Mouse (Mus musculus): ENCODE measurements around the gene Zfp629.
"Not testable (repeated sequence)": the region's sequence is repeated elsewhere in the genome, so short reads cannot be mapped to it uniquely, and the experiment has no call there.

Zfp629 gene

GRCm38 (mm10) chr7:127626471-127626870, 10.9 kb upstream of the Zfp629 start:
- Histone ChIP-seq H3K9me3 (ENCODE audit: low read length) (peaks cover 55% of the 10 kb centered on the region), H3K4me1 (replicated peaks; ENCODE audit: low read depth, low read length) (no peaks in the 10 kb centered on the region), H3K36me3 (ENCODE audit: insufficient read depth, low read length) (no peaks in the 10 kb centered on the region), H3K27me3 (ENCODE audit: insufficient read depth, low read length) (no peaks in the 10 kb centered on the region), H3K4me3 (replicated peaks; ENCODE audit: low read length) (peak overlapping the region; percentile 17; the same call in 1 of the 2 replicates)
- TF ChIP-seq NANOG (IDR thresholded peaks at IDR 0.05; ENCODE audit: borderline replicate concordance, low read length): no peak
- no peak for TF ChIP-seq POU5F1 (IDR thresholded peaks at IDR 0.05; ENCODE audit: borderline replicate concordance, low read length)
- TF ChIP-seq CTCF (conservative IDR thresholded peaks at IDR 0.05; ENCODE audit: low read length): no peak

- H3K27me3 ChIP-seq (ENCODE audit: insufficient read depth, low read length): no peaks in the 10 kb centered on the region
- H3K36me3 ChIP-seq (ENCODE audit: insufficient read depth, low read length): no peaks in the 10 kb centered on the region
- no peaks in the 10 kb centered on the region for H3K4me1 ChIP-seq (replicated peaks; ENCODE audit: low read depth, low read length)
- TF ChIP-seq CTCF (conservative IDR thresholded peaks at IDR 0.05; ENCODE audit: low read length) (no peak), NANOG (IDR thresholded peaks at IDR 0.05; ENCODE audit: borderline replicate concordance, low read length) (no peak), POU5F1 (IDR thresholded peaks at IDR 0.05; ENCODE audit: borderline replicate concordance, low read length) (no peak)
- peak overlapping the region; percentile 17; the same call in 1 of the 2 replicates for H3K4me3 ChIP-seq (replicated peaks; ENCODE audit: low read length)
- peaks cover 52% of the 10 kb centered on the region for H3K9me3 ChIP-seq (ENCODE audit: low read length)
These were observed 10.4 kb upstream of the Zfp629 start for GRCm38 (mm10) chr7:127626039-127626438.

- H3K4me3 ChIP-seq (replicated peaks; ENCODE audit: low read length); H3K27me3 ChIP-seq (ENCODE audit: insufficient read depth, low read length); H3K36me3 ChIP-seq (ENCODE audit: insufficient read depth, low read length): not testable (repeated sequence)
These were observed 2.8 kb upstream of the Zfp629 start for GRCm38 (mm10) chr7:127618402-127618801.

GRCm38 (mm10) chr7:127617962-127618361, 2.4 kb upstream of the Zfp629 start:
- Histone ChIP-seq H3K4me1 (replicated peaks; ENCODE audit: low read depth, low read length) (no peaks in the 10 kb centered on the region), H3K9me3 (ENCODE audit: low read length) (peaks cover 54% of the 10 kb centered on the region), H3K4me3 (replicated peaks; ENCODE audit: low read length) (peak overlapping the region; percentile 41; the same call in 1 of the 2 replicates), H3K36me3 (ENCODE audit: insufficient read depth, low read length) (peaks cover 1% of the 10 kb centered on the region), H3K27me3 (ENCODE audit: insufficient read depth, low read length) (no peaks in the 10 kb centered on the region)
- TF ChIP-seq POU5F1 (IDR thresholded peaks at IDR 0.05; ENCODE audit: borderline replicate concordance, low read length) (no peak), NANOG (IDR thresholded peaks at IDR 0.05; ENCODE audit: borderline replicate concordance, low read length) (no peak), CTCF (conservative IDR thresholded peaks at IDR 0.05; ENCODE audit: low read length) (no peak)

More at GRCm38 (mm10) chr7:127618402-127618801, 2.8 kb upstream of the Zfp629 start:
- H3K4me1 ChIP-seq (replicated peaks; ENCODE audit: low read depth, low read length): not testable (repeated sequence)
- peaks cover 50% of the 10 kb centered on the region for H3K9me3 ChIP-seq (ENCODE audit: low read length)

GRCm38 (mm10) chr7:127616881-127617280, 1.3 kb upstream of the Zfp629 start:
- H3K27me3 ChIP-seq (ENCODE audit: insufficient read depth, low read length): no peaks in the 10 kb centered on the region
- peaks cover 65% of the 10 kb centered on the region for H3K9me3 ChIP-seq (ENCODE audit: low read length)
- H3K4me3 ChIP-seq (replicated peaks; ENCODE audit: low read length): no peak overlapping the region
- TF ChIP-seq NANOG (IDR thresholded peaks at IDR 0.05; ENCODE audit: borderline replicate concordance, low read length) (no peak), CTCF (conservative IDR thresholded peaks at IDR 0.05; ENCODE audit: low read length) (no peak), POU5F1 (IDR thresholded peaks at IDR 0.05; ENCODE audit: borderline replicate concordance, low read length) (no peak)
- peaks cover 12% of the 10 kb centered on the region for H3K36me3 ChIP-seq (ENCODE audit: insufficient read depth, low read length)
- no peaks in the 10 kb centered on the region for H3K4me1 ChIP-seq (replicated peaks; ENCODE audit: low read depth, low read length)

- no peak for TF ChIP-seq NANOG (IDR thresholded peaks at IDR 0.05; ENCODE audit: borderline replicate concordance, low read length)
- TF ChIP-seq CTCF (conservative IDR thresholded peaks at IDR 0.05; ENCODE audit: low read length): no peak
- no peak for TF ChIP-seq POU5F1 (IDR thresholded peaks at IDR 0.05; ENCODE audit: borderline replicate concordance, low read length)
- Histone ChIP-seq H3K9me3 (ENCODE audit: low read length) (peaks cover 70% of the 10 kb centered on the region), H3K4me3 (replicated peaks; ENCODE audit: low read length) (no peak overlapping the region), H3K4me1 (replicated peaks; ENCODE audit: low read depth, low read length) (no peaks in the 10 kb centered on the region), H3K36me3 (ENCODE audit: insufficient read depth, low read length) (peaks cover 16% of the 10 kb centered on the region), H3K27me3 (ENCODE audit: insufficient read depth, low read length) (no peaks in the 10 kb centered on the region)
These were observed 739 bp upstream of the Zfp629 start for GRCm38 (mm10) chr7:127616336-127616735.

GRCm38 (mm10) chr7:127614511-127614890, 1.1 kb downstream of the Zfp629 start:
- H3K36me3 ChIP-seq (ENCODE audit: insufficient read depth, low read length): peaks cover 32% of the 10 kb centered on the region
- H3K9me3 ChIP-seq (ENCODE audit: low read length): peaks cover 87% of the 10 kb centered on the region
- peak overlapping the region; percentile 84 for H3K4me3 ChIP-seq (replicated peaks; ENCODE audit: low read length)
- TF ChIP-seq POU5F1 (IDR thresholded peaks at IDR 0.05; ENCODE audit: borderline replicate concordance, low read length): no peak
- no peaks in the 10 kb centered on the region for H3K4me1 ChIP-seq (replicated peaks; ENCODE audit: low read depth, low read length)
- H3K27me3 ChIP-seq (ENCODE audit: insufficient read depth, low read length): no peaks in the 10 kb centered on the region

GRCm38 (mm10) chr7:127614091-127614490, 1.5 kb downstream of the Zfp629 start:
- Histone ChIP-seq H3K9me3 (ENCODE audit: low read length) (peaks cover 91% of the 10 kb centered on the region), H3K36me3 (ENCODE audit: insufficient read depth, low read length) (peaks cover 32% of the 10 kb centered on the region), H3K27me3 (ENCODE audit: insufficient read depth, low read length) (no peaks in the 10 kb centered on the region), H3K4me3 (replicated peaks; ENCODE audit: low read length) (peak overlapping the region; percentile 84), H3K4me1 (replicated peaks; ENCODE audit: low read depth, low read length) (no peaks in the 10 kb centered on the region)
- no peak for TF ChIP-seq NANOG (IDR thresholded peaks at IDR 0.05; ENCODE audit: borderline replicate concordance, low read length)
- no peak for TF ChIP-seq POU5F1 (IDR thresholded peaks at IDR 0.05; ENCODE audit: borderline replicate concordance, low read length)
- no peak for TF ChIP-seq CTCF (conservative IDR thresholded peaks at IDR 0.05; ENCODE audit: low read length)

- no peak for TF ChIP-seq NANOG (IDR thresholded peaks at IDR 0.05; ENCODE audit: borderline replicate concordance, low read length)
- no peak for TF ChIP-seq CTCF (conservative IDR thresholded peaks at IDR 0.05; ENCODE audit: low read length)
- TF ChIP-seq POU5F1 (IDR thresholded peaks at IDR 0.05; ENCODE audit: borderline replicate concordance, low read length): no peak
- Histone ChIP-seq H3K36me3 (ENCODE audit: insufficient read depth, low read length) (peaks cover 32% of the 10 kb centered on the region), H3K27me3 (ENCODE audit: insufficient read depth, low read length) (no peaks in the 10 kb centered on the region), H3K9me3 (ENCODE audit: low read length) (peaks cover 96% of the 10 kb centered on the region), H3K4me3 (replicated peaks; ENCODE audit: low read length) (no peak overlapping the region; the same call in 1 of the 2 replicates), H3K4me1 (replicated peaks; ENCODE audit: low read depth, low read length) (no peaks in the 10 kb centered on the region)
These were observed 2.1 kb downstream of the Zfp629 start for GRCm38 (mm10) chr7:127613501-127613900.

All from E14TG2a.4 (cell line).